Mouse (Mus musculus): ENCODE measurements around the gene Tekt3. TPM values are rescaled to one million over a fixed set of nuclear protein-coding genes. Genes with fewer than 3 reads are reported as not detected.

Tekt3 gene
- polyA plus RNA-seq, 1 experiment, result 122 TPM

- H3K4me3 ChIP-seq (ENCODE audit: control insufficient read depth, low read depth, low read length), result no peak overlapping the region
- TF ChIP-seq POLR2A (IDR thresholded peaks at IDR 0.05; ENCODE audit: control insufficient read depth, low read depth, low read length), result no peak
- no peak for TF ChIP-seq CTCF (IDR thresholded peaks at IDR 0.05; ENCODE audit: control insufficient read depth, insufficient read depth, insufficient replicate concordance, low read depth, low read length)
- H3K27ac ChIP-seq (ENCODE audit: control insufficient read depth, insufficient read depth, low read depth, low read length), result no peak overlapping the region
- H3K4me1 ChIP-seq (ENCODE audit: control insufficient read depth, insufficient read depth, low read length), result 0 out of 2 replicates have a peak, but pooled peaks cover 2% of the 10 kb centered on the region
- no peaks in the 10 kb centered on the region for H3K36me3 ChIP-seq (ENCODE audit: control insufficient read depth, insufficient read depth, low read length)
- H3K27me3 ChIP-seq (ENCODE audit: control insufficient read depth, insufficient read depth, low read length), result no peaks in the 10 kb centered on the region
Measured at GRCm38 (mm10) chr11:63025476-63025875, 36.0 kb upstream of the Tekt3 start.

- TF ChIP-seq POLR2A (IDR thresholded peaks at IDR 0.05; ENCODE audit: control insufficient read depth, low read depth, low read length) (no peak), CTCF (IDR thresholded peaks at IDR 0.05; ENCODE audit: control insufficient read depth, insufficient read depth, insufficient replicate concordance, low read depth, low read length) (no peak)
- no peaks in the 10 kb centered on the region for H3K36me3 ChIP-seq (ENCODE audit: control insufficient read depth, insufficient read depth, low read length)
- no peak overlapping the region; the same call in 1 of the 2 replicates for H3K27ac ChIP-seq (ENCODE audit: control insufficient read depth, insufficient read depth, low read depth, low read length)
- no peaks in the 10 kb centered on the region for H3K27me3 ChIP-seq (ENCODE audit: control insufficient read depth, insufficient read depth, low read length)
- 0 out of 2 replicates have a peak, but pooled peaks cover 2% of the 10 kb centered on the region for H3K4me1 ChIP-seq (ENCODE audit: control insufficient read depth, insufficient read depth, low read length)
- H3K4me3 ChIP-seq (ENCODE audit: control insufficient read depth, low read depth, low read length), result no peak overlapping the region
Measured at GRCm38 (mm10) chr11:63026651-63027141, 34.8 kb upstream of the Tekt3 start.

GRCm38 (mm10) chr11:63028131-63028530 is 33.3 kb upstream of the Tekt3 start:
- Histone ChIP-seq H3K27me3 (ENCODE audit: control insufficient read depth, insufficient read depth, low read length) (no peaks in the 10 kb centered on the region), H3K36me3 (ENCODE audit: control insufficient read depth, insufficient read depth, low read length) (no peaks in the 10 kb centered on the region), H3K4me1 (ENCODE audit: control insufficient read depth, insufficient read depth, low read length) (0 out of 2 replicates have a peak, but pooled peaks cover 2% of the 10 kb centered on the region), H3K4me3 (ENCODE audit: control insufficient read depth, low read depth, low read length) (no peak overlapping the region), H3K27ac (ENCODE audit: control insufficient read depth, insufficient read depth, low read depth, low read length) (no peak overlapping the region)
- no peak for TF ChIP-seq POLR2A (IDR thresholded peaks at IDR 0.05; ENCODE audit: control insufficient read depth, low read depth, low read length)
- no peak for TF ChIP-seq CTCF (IDR thresholded peaks at IDR 0.05; ENCODE audit: control insufficient read depth, insufficient read depth, insufficient replicate concordance, low read depth, low read length)

GRCm38 (mm10) chr11:63029148-63029714 is 32.2 kb upstream of the Tekt3 start:
- TF ChIP-seq CTCF (IDR thresholded peaks at IDR 0.05; ENCODE audit: control insufficient read depth, insufficient read depth, insufficient replicate concordance, low read depth, low read length), result no peak
- TF ChIP-seq POLR2A (IDR thresholded peaks at IDR 0.05; ENCODE audit: control insufficient read depth, low read depth, low read length), result no peak
- Histone ChIP-seq H3K4me1 (ENCODE audit: control insufficient read depth, insufficient read depth, low read length) (0 out of 2 replicates have a peak, but pooled peaks cover 2% of the 10 kb centered on the region), H3K36me3 (ENCODE audit: control insufficient read depth, insufficient read depth, low read length) (no peaks in the 10 kb centered on the region), H3K4me3 (ENCODE audit: control insufficient read depth, low read depth, low read length) (no peak overlapping the region), H3K27me3 (ENCODE audit: control insufficient read depth, insufficient read depth, low read length) (no peaks in the 10 kb centered on the region), H3K27ac (ENCODE audit: control insufficient read depth, insufficient read depth, low read depth, low read length) (0 out of 2 replicates have a peak overlapping the region, but pooled peaks have one; percentile 11)

- Histone ChIP-seq H3K4me3 (ENCODE audit: control insufficient read depth, low read depth, low read length) (no peak overlapping the region), H3K4me1 (ENCODE audit: control insufficient read depth, insufficient read depth, low read length) (0 out of 2 replicates have a peak, but pooled peaks cover 2% of the 10 kb centered on the region), H3K27ac (ENCODE audit: control insufficient read depth, insufficient read depth, low read depth, low read length) (no peak overlapping the region), H3K36me3 (ENCODE audit: control insufficient read depth, insufficient read depth, low read length) (no peaks in the 10 kb centered on the region), H3K27me3 (ENCODE audit: control insufficient read depth, insufficient read depth, low read length) (no peaks in the 10 kb centered on the region)
- TF ChIP-seq POLR2A (IDR thresholded peaks at IDR 0.05; ENCODE audit: control insufficient read depth, low read depth, low read length), result no peak
- no peak for TF ChIP-seq CTCF (IDR thresholded peaks at IDR 0.05; ENCODE audit: control insufficient read depth, insufficient read depth, insufficient replicate concordance, low read depth, low read length)
Measured at GRCm38 (mm10) chr11:63029721-63030120, 31.7 kb upstream of the Tekt3 start.

GRCm38 (mm10) chr11:63035420-63036211 is 25.8 kb upstream of the Tekt3 start:
- TF ChIP-seq POLR2A (IDR thresholded peaks at IDR 0.05; ENCODE audit: control insufficient read depth, low read depth, low read length) (no peak), CTCF (IDR thresholded peaks at IDR 0.05; ENCODE audit: control insufficient read depth, insufficient read depth, insufficient replicate concordance, low read depth, low read length) (no peak)
- H3K27me3 ChIP-seq (ENCODE audit: control insufficient read depth, insufficient read depth, low read length), result no peaks in the 10 kb centered on the region
- no peak overlapping the region for H3K4me3 ChIP-seq (ENCODE audit: control insufficient read depth, low read depth, low read length)
- no peaks in the 10 kb centered on the region for H3K4me1 ChIP-seq (ENCODE audit: control insufficient read depth, insufficient read depth, low read length)
- no peaks in the 10 kb centered on the region for H3K36me3 ChIP-seq (ENCODE audit: control insufficient read depth, insufficient read depth, low read length)
- H3K27ac ChIP-seq (ENCODE audit: control insufficient read depth, insufficient read depth, low read depth, low read length), result no peak overlapping the region

GRCm38 (mm10) chr11:63040002-63040661 is 21.3 kb upstream of the Tekt3 start:
- no peaks in the 10 kb centered on the region for H3K36me3 ChIP-seq (ENCODE audit: control insufficient read depth, insufficient read depth, low read length)
- TF ChIP-seq POLR2A (IDR thresholded peaks at IDR 0.05; ENCODE audit: control insufficient read depth, low read depth, low read length) (no peak), CTCF (IDR thresholded peaks at IDR 0.05; ENCODE audit: control insufficient read depth, insufficient read depth, insufficient replicate concordance, low read depth, low read length) (no peak)
- H3K4me3 ChIP-seq (ENCODE audit: control insufficient read depth, low read depth, low read length), result no peak overlapping the region
- no peak overlapping the region for H3K27ac ChIP-seq (ENCODE audit: control insufficient read depth, insufficient read depth, low read depth, low read length)
- no peaks in the 10 kb centered on the region for H3K27me3 ChIP-seq (ENCODE audit: control insufficient read depth, insufficient read depth, low read length)
- H3K4me1 ChIP-seq (ENCODE audit: control insufficient read depth, insufficient read depth, low read length), result no peaks in the 10 kb centered on the region
